Mouse (Mus musculus) retina, postnatal 1 day (tissue): ENCODE measurements at regions not wholly inside any gene's neighbourhood (a gene's known extent, or its start where the extent isn't known, plus 50 kb on each side); places are given as distances from the start of the nearest gene placed in this dataset.

Source experiments
- DNase-seq: peaks from one replicate; pipeline ENCODE4 v3.0.0-alpha.2; 2012

DNA sequence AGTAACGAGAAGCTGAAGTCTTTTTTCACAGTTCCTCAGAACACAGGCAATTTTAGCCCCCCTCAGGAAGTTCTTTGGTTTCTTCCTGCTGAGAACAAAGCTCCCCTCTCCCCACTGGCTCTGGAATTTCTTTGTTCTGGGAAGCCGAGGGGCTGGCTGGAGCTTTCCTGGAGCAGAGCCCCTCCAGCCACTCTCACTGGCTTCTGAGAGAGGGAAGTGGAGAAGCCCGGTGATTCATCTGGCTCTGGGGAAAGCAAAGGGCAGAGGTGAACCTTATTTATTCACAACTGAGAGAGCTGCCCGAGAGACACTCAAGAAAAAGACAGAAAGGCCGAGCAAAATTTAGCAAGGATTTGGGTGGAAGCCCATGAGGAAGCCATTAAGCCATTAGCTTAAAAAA, 63.9 kb downstream of the Ddx3x start:
- DNase-seq = peak; percentile 83

DNA sequence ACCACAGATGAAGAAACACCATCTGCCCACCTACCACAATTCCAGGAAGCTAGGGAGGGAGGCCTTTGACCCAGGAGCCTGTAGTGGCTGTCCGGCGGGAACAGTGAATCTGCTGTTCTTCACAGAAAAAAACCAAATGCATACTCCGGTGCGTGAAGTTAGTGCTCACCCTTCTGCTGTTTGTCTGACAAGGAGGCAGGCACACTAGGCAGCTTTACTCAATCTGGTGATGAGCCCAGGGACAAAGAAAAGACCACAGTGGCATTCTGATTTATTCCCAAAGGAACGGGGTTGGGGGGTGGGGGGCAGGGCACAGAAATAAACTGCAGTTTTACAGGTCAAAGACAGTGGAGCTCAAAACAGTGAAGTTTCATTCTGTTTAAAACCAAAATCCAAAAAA, 64.4 kb downstream of the Ddx3x start:
- DNase-seq = peak; percentile 24

DNA sequence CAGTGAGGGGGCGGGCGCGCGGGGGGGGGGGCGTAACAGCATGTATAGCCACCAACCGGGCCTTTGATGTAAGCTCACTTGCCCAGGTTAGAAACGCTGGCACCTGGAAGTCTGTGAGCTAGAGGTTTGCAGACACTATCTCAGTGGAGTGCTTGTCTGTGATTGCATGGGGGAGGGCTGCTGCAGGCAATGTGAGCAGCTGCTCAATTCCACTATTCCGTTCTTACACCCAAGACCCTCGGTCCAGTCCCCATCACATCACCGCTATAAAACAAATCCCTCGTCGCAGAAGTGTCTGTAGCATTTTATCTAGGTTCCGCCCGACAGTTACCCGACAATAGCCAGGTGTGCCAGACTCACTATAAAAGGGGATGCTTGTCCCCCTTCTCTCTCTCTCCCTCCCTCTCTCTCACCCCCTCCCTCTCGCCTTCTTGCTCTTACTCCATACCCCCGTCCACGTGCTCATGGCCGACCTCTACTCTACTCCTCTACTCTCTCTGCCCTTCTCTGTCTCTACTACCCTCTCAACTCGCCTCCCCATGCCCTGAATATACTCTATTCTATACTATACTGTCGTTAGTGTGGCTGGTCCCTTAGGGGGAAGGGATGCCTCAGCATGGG, 65.4 kb downstream of the Ddx3x start:
- DNase-seq = peak; percentile 57

DNA sequence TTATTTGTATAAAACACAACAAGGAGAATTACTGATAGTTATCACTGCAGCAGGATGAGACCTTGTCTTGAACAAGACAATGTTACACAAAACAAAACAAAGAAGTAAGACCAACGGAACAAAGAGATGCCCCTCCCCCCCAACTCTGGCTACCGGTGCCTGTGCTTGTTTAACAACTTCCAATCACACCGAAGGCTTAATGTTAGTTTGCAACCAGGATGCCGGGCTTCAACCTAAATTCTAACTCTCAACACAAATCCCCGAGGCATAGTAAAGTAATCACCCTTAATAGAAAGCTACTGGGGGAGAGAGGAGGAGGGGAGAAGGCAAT, 65.9 kb downstream of the Ddx3x start:
- no peak for DNase-seq

DNA sequence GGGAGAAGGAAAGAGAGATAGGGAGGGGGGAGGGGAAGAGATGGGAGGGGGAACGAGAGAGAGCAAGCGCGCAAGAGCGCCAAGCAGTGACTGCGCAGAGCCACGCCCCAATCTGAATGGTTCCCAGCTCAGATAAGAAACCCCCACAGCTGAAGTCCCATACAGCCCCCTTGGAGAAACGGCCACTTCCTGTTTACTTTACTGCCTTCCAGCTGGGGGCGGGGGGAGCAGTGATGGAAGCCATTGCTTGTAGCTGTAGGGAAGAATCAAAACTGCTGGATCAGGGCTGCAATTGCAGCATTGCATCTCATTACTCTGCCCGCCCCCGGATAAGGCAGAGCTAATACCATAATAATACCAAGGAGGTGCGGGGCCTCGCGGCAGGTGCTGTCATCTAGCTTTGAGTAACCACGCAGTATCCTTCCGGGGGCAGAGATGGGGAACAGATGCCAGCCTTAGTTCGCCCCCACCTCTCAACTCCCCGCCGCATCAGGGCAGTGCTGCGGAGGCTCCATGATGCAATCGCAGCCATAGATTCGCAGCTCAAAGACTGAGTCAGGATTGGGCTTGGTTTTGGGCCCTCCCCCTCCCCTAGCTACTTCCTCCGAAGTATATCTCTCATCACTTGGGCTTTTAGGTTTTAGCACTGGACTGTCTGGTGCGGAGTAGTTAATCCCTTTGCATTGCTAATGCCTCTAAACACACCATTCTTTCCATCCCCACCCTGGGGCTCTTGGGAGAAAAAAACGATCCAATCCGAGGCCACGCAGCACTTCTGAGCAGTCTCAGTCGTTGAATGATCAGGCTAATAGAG, 66.5 kb downstream of the Ddx3x start:
- DNase-seq = peak; percentile 93

DNA sequence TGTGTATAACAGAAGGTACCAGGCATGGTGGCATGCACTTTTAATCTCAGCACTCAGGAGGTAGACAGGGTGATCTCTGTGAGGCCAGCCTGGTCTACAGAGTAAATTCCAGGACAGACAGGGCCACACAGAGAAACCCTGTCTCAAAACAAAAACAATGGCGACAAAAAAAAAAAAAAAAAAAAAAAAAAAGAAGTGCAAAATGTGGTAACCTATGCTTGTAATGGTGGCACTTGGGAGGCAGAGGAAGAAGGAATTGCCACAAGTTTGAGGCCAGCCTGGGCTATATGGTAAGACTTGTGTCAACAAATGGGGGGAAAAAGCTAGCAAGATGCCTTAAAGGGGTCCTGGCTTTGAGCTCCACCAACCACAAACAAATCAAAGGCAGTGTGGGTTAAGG, 67.6 kb downstream of the Ddx3x start:
- DNase-seq = no peak

DNA sequence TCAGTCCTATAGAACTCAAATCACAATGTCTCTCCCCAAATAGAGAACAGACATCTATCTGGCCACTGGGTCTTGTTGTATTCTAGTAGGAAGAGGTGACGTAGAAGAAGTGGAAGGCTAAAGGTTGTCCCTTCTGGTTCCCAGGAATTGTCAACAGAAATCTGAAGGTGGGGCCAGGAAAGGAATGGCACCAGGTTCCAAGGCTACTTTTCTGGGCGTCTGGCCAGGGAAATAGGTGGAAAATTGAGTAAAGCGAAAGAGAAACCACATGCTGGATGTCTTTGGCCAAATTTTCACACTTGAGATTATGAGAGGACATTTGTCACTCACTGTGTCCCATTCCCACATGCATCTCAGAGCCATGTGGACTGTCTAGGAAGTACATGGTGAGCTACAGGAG, 69.7 kb downstream of the Ddx3x start:
- DNase-seq = no peak

DNA sequence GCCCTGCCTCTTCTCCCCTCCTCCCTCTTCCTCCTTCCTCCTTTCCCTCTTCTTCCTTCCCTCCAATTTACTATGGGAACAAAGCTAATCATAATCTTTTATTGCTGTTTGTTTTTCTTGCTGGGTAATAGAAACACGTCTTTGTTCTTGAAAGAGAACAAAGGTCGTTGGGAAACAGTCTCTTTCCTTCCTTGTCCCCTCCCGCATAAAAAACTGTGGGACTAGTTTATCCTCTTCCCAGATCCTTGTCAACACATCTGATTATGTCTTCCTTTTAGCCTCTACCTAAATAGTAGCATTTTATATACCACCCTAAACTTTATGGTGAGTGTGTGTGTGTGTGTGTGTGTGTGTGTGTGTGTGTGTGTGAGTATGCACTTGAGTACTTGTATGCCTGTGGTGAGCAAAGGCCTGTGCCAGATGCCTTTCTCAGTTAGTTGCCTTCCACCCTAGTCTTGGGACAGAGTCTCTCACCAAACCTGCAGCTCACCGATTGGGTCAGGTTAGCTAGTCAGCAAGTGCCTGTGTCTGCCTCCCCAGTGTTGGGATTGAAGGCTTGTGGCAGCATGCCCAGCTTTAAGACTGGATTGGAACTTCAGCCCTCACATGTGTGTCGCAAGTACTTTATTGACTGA, 76.5 kb downstream of the Ddx3x start:
- DNase-seq = no peak

DNA sequence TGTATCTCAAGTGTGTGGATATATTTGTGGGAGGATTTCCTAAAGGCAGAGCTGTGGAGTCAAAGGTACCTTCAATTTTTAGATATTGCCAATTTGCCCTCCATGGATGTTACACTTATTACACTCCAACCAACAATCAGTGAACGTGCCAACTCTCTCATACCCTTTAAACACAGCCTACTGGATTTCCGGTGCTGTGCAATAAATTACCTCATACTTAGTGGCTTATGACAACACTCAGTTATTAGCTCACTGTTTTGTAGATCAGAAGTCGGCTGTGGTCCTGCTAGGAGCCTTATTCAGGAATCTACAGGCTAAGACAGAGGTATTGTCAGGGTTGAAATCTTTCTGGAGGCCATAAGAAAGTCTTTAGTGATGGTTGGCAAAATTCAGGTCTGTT, 77.2 kb downstream of the Ddx3x start:
- DNase-seq = no peak

DNA sequence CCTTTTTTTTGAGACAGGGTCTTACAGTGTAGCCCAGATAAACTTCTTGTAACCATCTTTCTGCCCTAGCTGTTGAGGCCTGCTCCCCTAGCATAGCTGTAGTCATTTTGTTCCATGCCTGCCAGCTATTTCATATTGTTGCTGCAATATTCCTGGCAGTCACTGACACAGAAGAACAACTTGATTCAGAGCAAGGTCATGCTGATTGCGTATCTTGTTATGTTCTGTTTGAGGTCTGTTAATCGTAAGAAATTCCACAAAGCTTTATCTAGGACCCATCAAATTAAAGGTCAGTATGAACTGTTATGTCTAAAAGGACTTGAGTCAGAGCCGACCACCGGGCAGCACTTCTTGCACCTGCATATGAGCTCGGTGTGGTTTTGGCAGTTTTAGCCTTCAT, 79.7 kb downstream of the Ddx3x start:
- no peak for DNase-seq

DNA sequence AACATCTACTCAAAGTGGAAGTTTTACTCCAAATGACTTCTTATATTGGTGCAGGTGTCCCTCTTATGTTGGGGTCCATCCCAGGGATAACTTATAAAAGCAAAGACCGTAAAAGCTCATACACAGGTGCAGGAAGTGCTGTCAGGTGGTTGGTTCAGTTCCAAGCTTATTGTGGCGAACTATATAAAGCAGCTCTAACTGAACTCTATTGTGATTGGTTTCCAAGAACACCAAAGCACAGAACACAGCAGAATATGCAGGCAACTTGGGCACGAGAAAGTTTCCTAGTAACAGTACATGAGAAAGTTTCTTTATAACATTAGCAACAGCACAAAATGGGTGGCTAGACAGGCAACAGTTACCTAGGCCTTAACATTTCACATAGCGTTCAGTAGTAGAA, 89.5 kb downstream of the Ddx3x start:
- DNase-seq = no peak

DNA sequence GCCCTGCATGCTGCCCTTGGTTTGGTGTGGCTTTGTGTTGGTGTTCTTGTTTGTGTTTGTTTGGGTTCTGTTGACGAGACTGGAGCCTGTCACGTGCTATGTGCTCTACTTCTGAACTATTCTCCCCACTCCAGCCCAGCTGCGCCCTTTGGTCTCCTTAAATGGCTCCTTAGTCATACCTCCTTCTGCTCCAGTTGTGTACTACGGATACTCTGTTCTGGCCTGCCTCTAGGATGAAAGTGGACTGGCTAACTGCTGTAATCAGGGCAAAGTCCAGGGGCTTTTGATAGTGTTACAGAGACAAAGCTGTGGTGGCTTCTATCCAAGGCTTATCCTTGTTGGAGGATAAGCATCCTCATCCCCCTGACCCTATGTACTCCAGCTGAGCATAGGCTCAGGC, 92.0 kb downstream of the Ddx3x start:
- DNase-seq = no peak

DNA sequence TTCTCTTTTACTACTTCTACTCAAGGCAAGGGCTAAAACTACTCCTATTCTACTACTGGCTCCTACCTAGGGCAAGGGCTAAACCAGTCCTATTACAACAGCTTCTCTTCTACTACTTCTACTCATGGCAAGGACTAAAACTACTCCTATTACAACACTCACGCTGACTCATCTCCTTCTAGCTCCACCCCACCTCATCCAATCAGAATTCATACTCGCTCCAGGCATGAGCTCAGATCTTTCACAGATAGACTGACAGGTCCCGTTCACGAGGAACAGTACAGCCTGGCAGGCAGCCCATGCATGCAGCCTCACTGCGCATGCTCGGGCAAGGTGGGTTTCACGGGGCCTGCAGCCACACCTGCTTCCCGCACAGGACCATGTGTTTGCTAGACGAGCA, 79.6 kb upstream of the Nyx start:
- DNase-seq = no peak

DNA sequence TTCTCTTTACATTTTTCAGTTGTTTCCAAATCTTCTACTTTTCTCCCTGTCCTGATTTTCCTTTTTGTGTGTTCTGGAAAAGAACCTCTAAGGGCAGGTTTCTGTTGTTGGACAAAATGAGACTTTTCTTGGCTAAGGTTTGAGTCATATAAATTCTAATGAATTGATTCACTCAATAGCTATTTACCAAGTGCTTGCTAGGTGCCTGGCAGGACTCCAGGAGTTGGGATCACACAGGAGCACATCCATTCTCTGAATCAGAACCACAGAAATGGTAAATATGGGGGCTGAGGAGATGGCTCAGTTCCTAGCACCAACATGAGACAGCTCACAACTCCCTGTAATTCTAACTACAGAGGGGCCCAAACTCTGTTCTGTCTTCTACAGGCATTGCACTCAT, 67.4 kb upstream of the Nyx start:
- DNase-seq = no peak

DNA sequence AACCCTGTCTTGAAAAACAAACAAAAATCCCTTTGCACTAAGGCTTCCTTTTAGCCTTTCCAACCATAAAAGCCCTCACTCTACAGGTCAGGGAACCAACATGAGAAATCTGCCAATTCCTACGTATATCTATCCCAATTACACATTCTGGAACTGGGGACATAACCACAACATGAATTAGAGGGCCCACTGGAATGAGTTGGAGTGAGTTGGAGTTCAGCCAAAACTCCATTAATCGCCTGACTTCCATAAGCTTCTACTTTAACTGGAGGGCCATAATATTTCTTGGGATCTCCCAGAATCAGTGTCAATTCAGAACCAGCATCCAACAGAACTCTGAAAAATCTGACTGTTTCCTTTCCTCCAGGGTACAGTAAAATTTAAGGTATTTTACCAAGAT, 53.2 kb upstream of the Nyx start:
- DNase-seq = peak; percentile 19

DNA sequence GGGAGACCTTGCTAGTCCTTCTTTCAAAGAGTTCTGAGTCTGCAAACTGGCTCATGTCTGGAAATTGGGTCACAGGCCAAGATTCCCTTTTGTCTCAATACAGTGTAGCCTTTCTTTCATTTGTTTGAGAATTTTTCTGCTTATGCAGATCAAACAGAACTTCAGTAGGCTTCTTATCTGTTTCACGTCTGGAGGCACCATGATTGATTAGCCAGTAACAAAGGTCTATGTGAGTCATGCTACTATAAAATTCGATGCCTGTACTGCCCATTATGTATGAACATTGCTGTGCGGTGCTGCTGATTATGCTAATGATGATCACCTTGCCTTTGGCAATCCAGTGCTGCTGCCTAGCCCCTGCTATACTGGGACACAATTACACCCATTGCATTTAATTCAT, 52.8 kb upstream of the Nyx start:
- peak; percentile 30 for DNase-seq
